Mouse (Mus musculus): ENCODE data around the gene Wdr41. TPM values are rescaled to one million over a fixed set of nuclear protein-coding genes. Genes with fewer than 3 reads are reported as not detected.

Gene Wdr41
- total RNA-seq, 1 experiment from 2014 or later, result 19.6 TPM

Other genes with a start within 250 kb of the Wdr41 start
- gene Tbca, start 187.4 kb upstream of the Wdr41 start, total RNA-seq (2017), result 116 to 181 TPM (median 147 TPM) in 3 replicates
- not detected in 3 replicates for gene Otp, start 100.7 kb upstream of the Wdr41 start, total RNA-seq (2017)